Mouse (Mus musculus) forebrain, embryonic 16.5 days (tissue): ENCODE results near the gene Nav2. TPM values are rescaled to one million over a fixed set of nuclear protein-coding genes. Genes with fewer than 3 reads are reported as not detected.

Experiments
- ATAC-seq: fragments of 200-750 bp; cut with Nextera tagmentation; 2 replicates; pipeline ENCODE4 v1.8.0; 2017; ENCODE audit warnings: mild to moderate bottlenecking, moderate library complexity
- H3K27ac ChIP-seq: fragments of 300-500 bp; sonication (generic); 2 replicates; pipeline ENCODE4 v1.5.1; 2014; ENCODE audit warnings: low read length, control low read depth
- H3K27me3 ChIP-seq: fragments of 300-500 bp; sonication (generic); replicated peaks from 2 replicates; pipeline ENCODE4 v1.6.1; 2014; ENCODE audit warnings: low read length; ENCODE audit not compliant: control insufficient read depth, insufficient read depth
- H3K36me3 ChIP-seq: fragments of 300-500 bp; sonication (generic); 2 replicates; pipeline ENCODE4 v1.6.1; 2014; ENCODE audit not compliant: control insufficient read depth, insufficient read depth
- H3K4me1 ChIP-seq: fragments of 300-500 bp; sonication (generic); replicated peaks from 2 replicates; pipeline ENCODE4 v1.6.1; 2014; ENCODE audit warnings: low read length; ENCODE audit not compliant: control insufficient read depth, insufficient read depth
- H3K4me2 ChIP-seq: fragments of 300-500 bp; sonication (generic); 2 replicates; pipeline ENCODE4 v1.6.1; 2014; ENCODE audit warnings: mild to moderate bottlenecking, low read length, control low read depth
- H3K4me3 ChIP-seq: fragments of 300-500 bp; sonication (generic); replicated peaks from 2 replicates; pipeline ENCODE4 v1.5.1; 2014; ENCODE audit warnings: mild to moderate bottlenecking, low read length, control low read depth
- H3K9ac ChIP-seq: fragments of 300-500 bp; sonication (generic); replicated peaks from 2 replicates; pipeline ENCODE4 v1.6.1; 2014; ENCODE audit warnings: low read depth, low read length, control low read depth
- H3K9me3 ChIP-seq: fragments of 300-500 bp; sonication (generic); 2 replicates; pipeline ENCODE4 v1.6.1; 2016; ENCODE audit warnings: low read length; ENCODE audit not compliant: control insufficient read depth
- WGBS: fragments of 180-500 bp; shearing (Covaris S2); extraction: QIAGEN DNeasy Blood & Tissue Kit; methylation state at CpG from one replicate; pipeline ENCODE4 v1.1.7; 2014; 5-methylcytosine and 5-hydroxymethylcytosine counted together
- polyA plus RNA-seq: library from polyadenylated mRNA; unstranded; fragments of >200 nt; fragmentation: Nextera tagmentation; extraction: Ambion mirVana; gene quantifications from 2 replicates; pipeline ENCODE4 v1.2.1, GENCODE M21; 2015

Gene Nav2
- polyA plus RNA-seq, 1 experiment from 2014 or later, result 35.2 TPM

GRCm38 (mm10) chr7:49468492-49469205 lies 560.1 kb downstream of the Nav2 start:
- no peak overlapping the region for H3K4me3 ChIP-seq
- H3K9ac ChIP-seq, result no peak overlapping the region
- no peaks in the 10 kb centered on the region for H3K9me3 ChIP-seq
- peaks cover 2% of the 10 kb centered on the region; the same call in 1 of the 2 replicates for H3K36me3 ChIP-seq
- no peak overlapping the region for H3K4me2 ChIP-seq
- H3K4me1 ChIP-seq, result 0 out of 2 replicates have a peak, but pooled peaks cover 4% of the 10 kb centered on the region
- 80% methylated on average over 8 of the region's 8 CpGs for WGBS
- ATAC-seq, result no peak
- no peak overlapping the region for H3K27ac ChIP-seq
- H3K27me3 ChIP-seq, result no peaks in the 10 kb centered on the region

- 63% methylated on average over 3 of the region's 3 CpGs for WGBS
Measured at GRCm38 (mm10) chr7:49471278-49471677, 562.8 kb downstream of the Nav2 start.

GRCm38 (mm10) chr7:49475282-49475681 lies 566.8 kb downstream of the Nav2 start:
- Histone ChIP-seq H3K27me3 (no peaks in the 10 kb centered on the region), H3K4me2 (no peak overlapping the region), H3K9me3 (no peaks in the 10 kb centered on the region), H3K27ac (no peak overlapping the region), H3K9ac (no peak overlapping the region), H3K36me3 (no peaks in the 10 kb centered on the region), H3K4me1 (no peaks in the 10 kb centered on the region), H3K4me3 (no peak overlapping the region)
- no peak for ATAC-seq
- 88% methylated on average over 6 of the region's 6 CpGs for WGBS

More at GRCm38 (mm10) chr7:49471278-49471677, 562.8 kb downstream of the Nav2 start:
- no peak for ATAC-seq
- Histone ChIP-seq H3K4me3 (no peak overlapping the region), H3K36me3 (no peaks in the 10 kb centered on the region), H3K9me3 (no peaks in the 10 kb centered on the region), H3K4me1 (0 out of 2 replicates have a peak, but pooled peaks cover 4% of the 10 kb centered on the region), H3K4me2 (no peak overlapping the region), H3K9ac (no peak overlapping the region), H3K27ac (no peak overlapping the region), H3K27me3 (no peaks in the 10 kb centered on the region)

GRCm38 (mm10) chr7:49476163-49476562 lies 567.6 kb downstream of the Nav2 start:
- no peak overlapping the region for H3K27ac ChIP-seq
- H3K36me3 ChIP-seq, result no peaks in the 10 kb centered on the region
- no peak overlapping the region for H3K4me3 ChIP-seq
- H3K4me2 ChIP-seq, result no peak overlapping the region
- no peak overlapping the region for H3K9ac ChIP-seq
- no peaks in the 10 kb centered on the region for H3K9me3 ChIP-seq
- no peaks in the 10 kb centered on the region for H3K4me1 ChIP-seq
- 95% methylated on average over 8 of the region's 8 CpGs for WGBS
- no peak for ATAC-seq
- no peaks in the 10 kb centered on the region for H3K27me3 ChIP-seq

GRCm38 (mm10) chr7:49476666-49477065 lies 568.1 kb downstream of the Nav2 start:
- no peaks in the 10 kb centered on the region for H3K36me3 ChIP-seq
- H3K27ac ChIP-seq, result no peak overlapping the region
- H3K9ac ChIP-seq, result no peak overlapping the region
- no peak overlapping the region for H3K4me3 ChIP-seq
- 64% methylated on average over 5 of the region's 5 CpGs for WGBS
- H3K4me1 ChIP-seq, result no peaks in the 10 kb centered on the region
- H3K4me2 ChIP-seq, result no peak overlapping the region
- no peak for ATAC-seq
- no peaks in the 10 kb centered on the region for H3K9me3 ChIP-seq
- no peaks in the 10 kb centered on the region for H3K27me3 ChIP-seq

- ATAC-seq, result no peak
- 85% methylated on average over 9 of the region's 9 CpGs for WGBS
- Histone ChIP-seq H3K4me2 (no peak overlapping the region), H3K27ac (no peak overlapping the region), H3K9me3 (no peaks in the 10 kb centered on the region), H3K4me3 (no peak overlapping the region), H3K9ac (no peak overlapping the region), H3K4me1 (no peaks in the 10 kb centered on the region), H3K27me3 (no peaks in the 10 kb centered on the region), H3K36me3 (no peaks in the 10 kb centered on the region)
Measured at GRCm38 (mm10) chr7:49477076-49477975, 568.8 kb downstream of the Nav2 start.

GRCm38 (mm10) chr7:49477976-49478349 lies 569.4 kb downstream of the Nav2 start:
- H3K36me3 ChIP-seq, result no peaks in the 10 kb centered on the region
- no peak overlapping the region for H3K9ac ChIP-seq
- H3K27ac ChIP-seq, result no peak overlapping the region
- H3K9me3 ChIP-seq, result no peaks in the 10 kb centered on the region
- no peak overlapping the region for H3K4me3 ChIP-seq
- no peak for ATAC-seq
- no peaks in the 10 kb centered on the region for H3K27me3 ChIP-seq
- no peak overlapping the region for H3K4me2 ChIP-seq
- H3K4me1 ChIP-seq, result no peaks in the 10 kb centered on the region
- 73% methylated on average over 7 of the region's 7 CpGs for WGBS

GRCm38 (mm10) chr7:49478886-49479285 lies 570.4 kb downstream of the Nav2 start:
- no peak for ATAC-seq
- no peaks in the 10 kb centered on the region for H3K36me3 ChIP-seq
- WGBS, result 96% methylated on average over 4 of the region's 4 CpGs
- H3K27me3 ChIP-seq, result no peaks in the 10 kb centered on the region
- H3K4me2 ChIP-seq, result no peak overlapping the region
- no peaks in the 10 kb centered on the region; the same call in 1 of the 2 replicates for H3K4me1 ChIP-seq
- H3K27ac ChIP-seq, result no peak overlapping the region
- no peak overlapping the region for H3K4me3 ChIP-seq
- H3K9me3 ChIP-seq, result no peaks in the 10 kb centered on the region
- no peak overlapping the region for H3K9ac ChIP-seq

GRCm38 (mm10) chr7:49480962-49481361 lies 572.4 kb downstream of the Nav2 start:
- H3K4me2 ChIP-seq, result no peak overlapping the region
- WGBS, result 33% methylated on average over 8 of the region's 8 CpGs
- no peak overlapping the region for H3K4me3 ChIP-seq
- no peaks in the 10 kb centered on the region for H3K36me3 ChIP-seq
- no peak overlapping the region for H3K27ac ChIP-seq
- peaks cover 16% of the 10 kb centered on the region for H3K4me1 ChIP-seq
- H3K27me3 ChIP-seq, result no peaks in the 10 kb centered on the region
- H3K9ac ChIP-seq, result no peak overlapping the region
- H3K9me3 ChIP-seq, result no peaks in the 10 kb centered on the region
- ATAC-seq, result no peak
